Mouse (Mus musculus) c-Kit-positive CD71-positive TER-119-positive erythroid progenitor cells, embryonic 14.5 days (primary cell): Measurements from ENCODE around the gene Mc3r.

ENCODE experiments used
- DNase-seq: peaks from one replicate; pipeline ENCODE4 v3.0.0-alpha.2; 2013; ENCODE audit warnings: low spot score

Gene Mc3r

DNA sequence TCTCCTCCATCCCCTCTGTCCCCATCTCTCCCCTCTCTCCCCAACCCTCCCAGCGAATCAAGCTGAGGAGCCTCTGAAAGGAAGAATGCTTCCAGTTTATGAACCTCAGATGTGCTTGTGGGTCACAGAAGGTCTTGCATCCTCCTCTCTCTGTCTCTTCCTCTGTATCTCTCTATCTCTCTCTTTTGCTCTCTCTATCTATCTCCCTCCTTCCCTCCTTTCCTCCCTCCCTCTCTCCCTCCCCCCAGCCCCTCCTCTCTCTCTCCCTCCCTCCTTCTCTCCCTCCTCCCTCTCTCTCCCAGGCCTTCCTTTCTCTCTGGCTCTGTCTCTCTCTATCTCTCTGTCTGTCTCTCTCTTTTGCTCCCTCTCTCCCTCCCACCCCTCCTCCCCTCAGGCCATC is 50.2 kb downstream of the Mc3r start:
- DNase-seq: no peak

DNA sequence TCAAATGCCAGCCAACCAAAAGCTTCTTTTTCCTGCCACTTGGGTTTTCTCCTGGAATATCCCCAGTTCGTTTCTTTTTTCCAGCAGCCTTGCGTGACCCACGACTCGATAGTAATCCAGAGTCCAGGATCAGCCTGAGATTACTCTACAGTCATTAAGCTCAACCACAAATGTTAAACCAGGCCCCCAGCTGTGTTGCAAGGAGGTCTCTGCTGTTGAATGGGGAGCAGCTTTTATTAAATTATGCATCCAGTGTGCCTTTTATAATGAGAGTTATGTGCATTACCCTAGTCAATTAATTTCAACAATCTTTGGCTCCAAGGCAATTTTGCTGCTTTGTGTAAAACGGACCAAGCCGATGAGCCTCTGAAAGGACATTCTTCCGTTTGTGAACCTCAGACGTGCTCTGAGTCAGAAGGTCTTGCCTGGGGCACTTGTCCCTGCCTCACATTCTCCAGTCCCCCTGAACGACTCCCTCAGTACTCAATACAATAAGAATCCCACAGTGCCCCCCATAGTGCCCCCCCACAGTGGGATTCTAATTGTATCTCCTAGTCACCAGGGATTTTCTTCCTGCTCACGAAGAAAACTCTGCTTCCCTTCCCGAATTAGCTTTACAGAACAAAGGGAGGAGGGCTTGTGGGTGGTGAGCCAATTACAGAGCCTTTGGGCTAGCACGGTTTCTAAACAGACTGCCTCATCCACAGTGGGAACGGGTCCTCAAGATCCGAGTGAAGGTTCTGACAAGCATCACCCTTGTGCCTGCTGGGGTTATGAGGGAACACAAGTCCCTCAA is 51.0 kb downstream of the Mc3r start:
- no peak for DNase-seq
